Mouse (Mus musculus) bone marrow macrophage, adult 2 months (primary cell): ENCODE measurements around the gene Slc1a3. TPM values are rescaled to one million over a fixed set of nuclear protein-coding genes. Genes with fewer than 3 reads are reported as not detected.

ENCODE experiments used
- H3K27ac ChIP-seq: 2 replicates; pipeline ENCODE4 v1.5.1; 2012; ENCODE audit warnings: low read depth, low read length; ENCODE audit not compliant: insufficient read depth
- H3K4me1 ChIP-seq: 2 replicates; pipeline ENCODE4 v1.6.1; 2012; ENCODE audit warnings: low read length; ENCODE audit not compliant: control insufficient read depth, insufficient read depth
- H3K4me3 ChIP-seq: 2 replicates; pipeline ENCODE4 v1.5.1; 2012; ENCODE audit warnings: mild to moderate bottlenecking, low read length, moderate library complexity; ENCODE audit not compliant: insufficient read depth
- CTCF ChIP-seq: IDR thresholded peaks from 2 replicates; pipeline ENCODE4 v1.5.1; 2012; ENCODE audit warnings: low read depth, mild to moderate bottlenecking, low read length, moderate library complexity
- POLR2A ChIP-seq: IDR thresholded peaks from 2 replicates; pipeline ENCODE4 v1.6.1; 2012; ENCODE audit warnings: mild to moderate bottlenecking, low read depth, low read length, borderline replicate concordance
- polyA plus RNA-seq: library from polyadenylated mRNA; stranded (reverse); fragments of >200 nt; gene quantifications from 2 replicates; pipeline ENCODE4 v1.2.4, GENCODE M21; 2012; ENCODE audit not compliant: missing spikeins, insufficient read depth, insufficient read length

Slc1a3 gene
- polyA plus RNA-seq, 1 experiment = not detected

DNA sequence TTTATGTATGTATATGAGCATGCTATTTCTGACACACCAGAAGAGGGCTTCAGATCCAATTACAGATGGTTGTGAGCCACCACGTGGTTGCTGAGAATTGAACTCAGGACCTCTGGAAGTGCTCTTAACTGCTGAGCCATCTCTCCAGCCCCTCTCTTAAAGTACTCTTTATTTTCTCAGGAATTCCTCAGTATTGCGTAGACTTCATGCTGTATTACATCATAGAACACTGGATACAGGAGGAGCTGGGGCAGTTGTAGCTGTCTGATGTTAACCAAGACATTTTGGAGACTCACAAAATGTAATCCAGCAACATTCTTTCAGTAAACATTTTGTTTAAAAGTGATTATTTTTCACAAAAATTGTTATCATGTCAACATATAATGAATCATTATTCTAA lies 73.3 kb downstream of the Slc1a3 start:
- Histone ChIP-seq H3K4me3 (no peak overlapping the region), H3K27ac (no peak overlapping the region), H3K4me1 (no peaks in the 10 kb centered on the region)
- TF ChIP-seq CTCF (no peak), POLR2A (no peak)

DNA sequence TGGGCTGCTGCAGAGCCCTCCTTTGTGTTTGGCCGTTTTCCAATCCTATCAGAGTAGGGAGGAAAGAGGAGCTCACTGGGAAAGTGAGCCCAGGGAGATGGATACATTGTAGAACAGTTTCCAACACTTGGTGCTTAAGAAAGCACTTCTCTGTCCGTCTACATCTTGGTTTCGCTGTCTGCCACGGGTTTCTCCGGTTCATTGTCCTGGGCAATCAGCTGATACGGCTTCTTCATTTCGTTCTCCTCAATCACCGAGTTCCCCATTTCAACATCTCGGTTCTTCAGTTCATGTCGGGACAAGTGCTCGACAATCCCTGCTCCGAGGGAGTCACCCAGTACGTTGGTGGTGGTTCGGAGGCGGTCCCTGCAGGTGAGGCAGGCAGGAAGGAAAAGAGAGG lies 74.6 kb downstream of the Slc1a3 start:
- TF ChIP-seq CTCF = no peak
- no peak for TF ChIP-seq POLR2A

DNA sequence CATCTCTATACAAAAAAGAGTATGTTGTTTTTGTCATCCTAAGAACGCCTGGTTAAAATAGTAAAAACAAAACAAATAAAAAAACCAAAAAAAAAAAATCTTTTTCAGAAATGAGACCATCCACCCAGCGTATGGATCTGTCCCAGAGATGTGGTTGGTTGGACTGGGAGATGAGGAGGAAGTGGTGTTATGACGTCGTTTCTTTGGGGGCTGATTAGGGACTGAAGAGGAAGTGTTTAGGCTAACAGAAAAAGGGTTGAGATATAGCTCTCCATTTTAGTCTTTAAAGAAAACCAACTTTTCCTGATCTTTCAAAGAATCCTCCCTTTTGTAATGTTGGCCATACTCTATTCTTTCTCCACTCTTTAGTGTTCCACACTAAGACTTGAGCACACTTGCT lies 75.8 kb downstream of the Slc1a3 start:
- Histone ChIP-seq H3K27ac (no peak overlapping the region), H3K4me1 (no peaks in the 10 kb centered on the region), H3K4me3 (no peak overlapping the region)
- no peak for TF ChIP-seq POLR2A
- TF ChIP-seq CTCF = no peak

More for the DNA sequence above, 74.6 kb downstream of the Slc1a3 start:
- no peaks in the 10 kb centered on the region for H3K4me1 ChIP-seq
- no peak overlapping the region for H3K4me3 ChIP-seq
- no peak overlapping the region for H3K27ac ChIP-seq

DNA sequence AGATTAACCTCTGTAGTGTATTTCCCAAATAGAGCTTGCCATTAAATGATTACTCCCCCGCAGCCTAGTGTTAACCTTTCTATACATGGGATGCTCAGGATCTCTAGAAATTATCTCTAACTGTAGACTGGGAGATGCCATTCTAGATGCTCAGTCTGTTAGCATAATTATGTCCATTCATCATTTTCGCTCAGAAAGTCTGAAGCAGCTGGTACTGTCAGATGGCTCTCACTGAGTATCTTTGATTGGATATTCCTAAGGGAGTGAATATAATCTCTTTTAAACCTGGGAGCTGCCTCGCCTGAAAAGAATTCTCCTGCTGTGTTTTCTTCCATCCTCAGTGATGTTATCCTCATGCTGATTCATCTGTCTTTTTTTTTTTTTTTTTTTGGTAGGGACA lies 76.2 kb downstream of the Slc1a3 start:
- Histone ChIP-seq H3K27ac (no peak overlapping the region), H3K4me3 (no peak overlapping the region), H3K4me1 (no peaks in the 10 kb centered on the region)
- TF ChIP-seq CTCF (no peak), POLR2A (no peak)

DNA sequence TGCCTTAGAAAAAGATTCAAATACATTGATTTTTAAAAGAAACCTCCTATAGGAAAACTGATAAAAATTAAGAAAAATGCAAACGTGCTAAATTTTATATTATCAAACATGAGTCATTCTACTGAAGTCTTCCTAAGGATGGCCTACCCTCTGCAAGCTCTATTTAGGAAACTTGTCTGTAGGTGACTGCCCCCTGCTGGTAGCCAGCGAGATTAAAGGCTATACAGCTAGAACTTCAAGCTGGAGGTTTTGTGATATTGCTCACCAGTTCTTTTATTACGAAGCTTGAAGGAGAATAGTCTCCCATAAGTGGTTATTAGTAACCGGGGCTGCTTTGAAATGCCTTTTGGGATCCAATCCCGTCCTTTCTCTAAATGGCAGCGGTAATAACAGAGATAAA lies 77.2 kb downstream of the Slc1a3 start:
- Histone ChIP-seq H3K4me1 (no peaks in the 10 kb centered on the region), H3K4me3 (no peak overlapping the region), H3K27ac (no peak overlapping the region)
- TF ChIP-seq POLR2A = no peak
- TF ChIP-seq CTCF = no peak

DNA sequence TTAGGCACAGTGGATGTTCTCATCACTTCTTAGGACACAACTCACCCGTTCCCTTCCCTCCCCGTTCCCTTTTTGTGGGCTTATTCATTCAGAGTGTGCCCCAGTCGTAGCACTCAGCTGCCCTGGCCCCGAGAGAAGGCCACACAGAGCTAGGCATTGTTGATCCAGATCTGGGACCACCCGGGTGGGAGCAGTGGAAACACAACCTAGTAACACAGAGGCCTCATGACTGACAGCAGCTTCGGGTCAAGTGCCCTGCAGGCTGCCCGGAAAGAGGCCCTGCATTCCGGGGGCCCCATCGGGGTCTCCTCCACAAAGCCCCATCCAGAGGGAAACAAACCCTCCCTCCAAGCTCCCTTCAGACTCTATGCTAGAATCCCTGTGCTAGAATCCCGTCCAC lies 78.2 kb downstream of the Slc1a3 start:
- TF ChIP-seq CTCF (no peak), POLR2A (no peak)
- H3K27ac ChIP-seq = no peak overlapping the region
- H3K4me3 ChIP-seq = no peak overlapping the region
- H3K4me1 ChIP-seq = no peaks in the 10 kb centered on the region

DNA sequence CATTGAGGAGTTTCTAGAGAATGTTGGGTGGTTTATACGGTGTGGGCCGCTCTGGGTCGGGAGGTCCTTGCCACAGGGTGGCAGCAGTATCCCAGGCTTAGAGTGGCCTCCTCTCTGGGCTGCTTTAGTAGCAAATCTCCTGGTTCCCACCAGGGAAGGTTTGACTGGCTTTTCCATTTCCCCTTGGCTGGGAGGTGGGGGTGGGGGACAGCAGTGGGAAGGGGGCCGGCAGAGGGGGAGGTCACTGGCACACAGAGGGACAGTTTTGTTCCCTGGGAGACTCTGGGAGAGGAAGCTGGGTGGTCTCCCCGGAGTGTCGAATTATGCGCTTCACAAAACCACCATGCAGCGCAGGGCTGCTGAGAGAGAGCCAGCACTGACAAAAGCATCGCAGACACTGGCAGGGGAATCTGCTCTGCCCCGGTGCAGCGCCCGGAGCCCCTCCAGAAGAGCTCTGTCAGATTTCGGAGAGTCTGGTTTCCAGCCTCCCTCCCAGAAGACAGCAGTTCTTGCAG lies 81.2 kb downstream of the Slc1a3 start:
- no peaks in the 10 kb centered on the region for H3K4me1 ChIP-seq
- H3K4me3 ChIP-seq = no peak overlapping the region
- TF ChIP-seq POLR2A = no peak
- TF ChIP-seq CTCF = 0 out of 2 replicates have a peak, but pooled peaks have one; percentile 40
- H3K27ac ChIP-seq = no peak overlapping the region

DNA sequence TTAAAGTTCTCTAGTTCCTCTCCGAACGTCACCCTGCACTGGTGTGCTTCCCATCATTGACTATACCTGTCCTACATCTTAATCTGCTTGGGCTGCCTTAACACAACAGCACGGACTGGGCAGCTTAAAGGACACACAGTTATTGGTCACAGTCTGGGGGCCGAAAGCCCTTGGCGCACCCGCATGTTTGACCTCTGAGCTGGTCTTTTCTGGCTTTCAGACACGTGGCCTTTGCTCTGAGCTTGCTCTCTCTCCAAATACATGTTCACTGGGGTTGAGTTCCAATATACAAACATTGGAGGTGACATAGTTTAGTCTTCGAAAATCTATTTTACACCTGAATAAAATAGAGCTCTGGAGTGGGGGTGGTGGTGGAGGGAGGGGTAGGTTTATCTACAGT lies 82.4 kb downstream of the Slc1a3 start:
- Histone ChIP-seq H3K4me1 (no peaks in the 10 kb centered on the region), H3K4me3 (no peak overlapping the region), H3K27ac (no peak overlapping the region)
- TF ChIP-seq POLR2A (no peak), CTCF (no peak)

DNA sequence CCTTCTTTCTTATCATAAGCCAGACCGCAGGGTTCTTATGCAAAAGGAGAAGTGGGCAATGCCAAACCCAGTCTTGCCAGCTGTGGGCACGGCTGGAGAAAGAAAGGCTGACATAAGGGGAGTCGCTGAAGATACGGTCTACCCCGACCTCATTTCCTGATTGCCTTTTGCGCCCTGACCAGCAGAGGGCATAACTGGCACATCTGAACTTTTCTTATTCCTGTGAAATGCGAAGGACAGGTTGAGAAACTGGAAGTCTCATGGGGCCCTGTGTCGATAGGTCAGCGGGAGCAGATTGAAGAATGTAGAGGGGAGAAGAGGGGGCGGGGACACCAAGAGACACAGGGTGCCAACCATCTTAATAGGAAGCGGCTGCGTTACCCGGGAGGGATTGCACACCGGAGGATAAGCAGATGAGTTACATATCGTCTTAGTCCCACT lies 83.4 kb downstream of the Slc1a3 start:
- no peaks in the 10 kb centered on the region for H3K4me1 ChIP-seq
- peak overlapping the region; percentile 46 for H3K4me3 ChIP-seq
- TF ChIP-seq POLR2A (no peak), CTCF (peak; percentile 95)
- H3K27ac ChIP-seq = no peak overlapping the region

DNA sequence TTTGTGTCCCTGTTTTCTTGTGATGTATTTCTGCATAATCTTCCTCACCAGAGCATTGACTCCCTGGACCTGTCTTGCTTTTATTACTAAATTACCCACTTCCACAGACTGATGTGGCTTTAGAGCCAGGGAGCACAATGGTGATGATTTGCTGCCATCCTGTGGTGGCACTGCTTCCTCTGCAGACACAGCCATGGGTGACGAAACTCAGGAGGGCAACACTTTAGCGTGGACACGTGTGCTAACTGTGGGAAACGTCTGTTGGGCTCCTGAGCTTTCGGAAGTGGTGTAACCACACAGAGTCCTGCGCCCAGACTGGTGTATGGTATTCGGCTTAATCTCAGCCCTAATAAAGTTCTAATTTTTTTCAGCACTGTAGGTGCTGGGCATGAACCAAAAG lies 85.2 kb downstream of the Slc1a3 start:
- Histone ChIP-seq H3K4me1 (no peaks in the 10 kb centered on the region), H3K27ac (no peak overlapping the region), H3K4me3 (no peak overlapping the region)
- no peak for TF ChIP-seq POLR2A
- no peak; the same call in 1 of the 2 replicates for TF ChIP-seq CTCF

DNA sequence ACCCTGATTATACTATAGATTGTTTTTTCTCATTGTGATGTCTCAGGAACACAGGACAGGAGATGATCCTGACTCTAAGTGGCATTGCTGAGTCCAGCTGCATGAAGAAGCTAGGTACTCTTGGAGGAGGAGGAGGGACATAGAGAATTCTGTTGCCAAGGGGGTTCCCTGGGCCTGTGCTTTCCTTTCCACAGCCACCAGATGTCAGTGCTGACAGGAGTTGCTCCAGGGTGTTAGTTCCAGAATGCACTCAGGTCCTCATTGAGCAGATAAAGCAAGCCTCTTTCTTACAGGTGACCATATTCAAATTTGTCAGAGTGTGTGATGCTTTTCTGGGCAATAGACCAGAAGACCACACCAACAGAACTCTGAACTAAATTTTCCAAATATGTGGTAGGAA lies 86.7 kb downstream of the Slc1a3 start:
- Histone ChIP-seq H3K4me1 (no peaks in the 10 kb centered on the region), H3K4me3 (no peak overlapping the region), H3K27ac (no peak overlapping the region)
- TF ChIP-seq POLR2A = no peak
- no peak for TF ChIP-seq CTCF
